Mouse (Mus musculus): ENCODE data around the gene Atg2a.

Atg2a gene

GRCm38 (mm10) chr19:6241274-6242107 lies at the start of gene Atg2a:
Gene Atg2a (plus strand): TSS chr19:6241668.
- DNase-seq = peak; percentile 98 to 99

GRCm38 (mm10) chr19:6204265-6204664 lies 37.2 kb upstream of the Atg2a start:
- no peak for DNase-seq

- DNase-seq = no peak
Measured at GRCm38 (mm10) chr19:6206716-6207115, 34.8 kb upstream of the Atg2a start.

GRCm38 (mm10) chr19:6216046-6216705 lies 25.3 kb upstream of the Atg2a start:
- DNase-seq = no peak

GRCm38 (mm10) chr19:6218606-6219005 lies 22.9 kb upstream of the Atg2a start:
- DNase-seq = no peak

GRCm38 (mm10) chr19:6226135-6226534 lies 15.3 kb upstream of the Atg2a start, which contains the start of gene Gpha2:
Gene Gpha2 (plus strand): TSS chr19:6226380.
- peak; percentile 54 to 66 for DNase-seq

GRCm38 (mm10) chr19:6226763-6227162 lies 14.7 kb upstream of the Atg2a start:
- DNase-seq = no peak

- no peak for DNase-seq
Measured at GRCm38 (mm10) chr19:6227864-6228263, 13.6 kb upstream of the Atg2a start.

GRCm38 (mm10) chr19:6230411-6230810 lies 11.1 kb upstream of the Atg2a start:
- DNase-seq = no peak

GRCm38 (mm10) chr19:6231036-6231435 lies 10.4 kb upstream of the Atg2a start:
- no peak for DNase-seq

- peak; percentile 49 to 70 for DNase-seq
Measured at GRCm38 (mm10) chr19:6233647-6234046, 7.8 kb upstream of the Atg2a start.

GRCm38 (mm10) chr19:6234337-6235083 lies 7.0 kb upstream of the Atg2a start:
- DNase-seq = peak in 1 of 2 experiments; percentile 31

- peak; percentile 94 to 97 for DNase-seq
Measured at GRCm38 (mm10) chr19:6235084-6236052, 6.1 kb upstream of the Atg2a start, which contains the start of gene Ppp2r5b. Gene Ppp2r5b (minus strand): TSS chr19:6235872.

GRCm38 (mm10) chr19:6236053-6236441 lies 5.4 kb upstream of the Atg2a start:
- peak; percentile 92 to 95 for DNase-seq

GRCm38 (mm10) chr19:6236842-6237241 lies 4.6 kb upstream of the Atg2a start:
- DNase-seq = no peak

GRCm38 (mm10) chr19:6238740-6239139 lies 2.7 kb upstream of the Atg2a start:
- DNase-seq = no peak

GRCm38 (mm10) chr19:6240136-6240535 lies 1.3 kb upstream of the Atg2a start:
- DNase-seq = no peak

- no peak for DNase-seq
Measured at GRCm38 (mm10) chr19:6240725-6241124, 743 bp upstream of the Atg2a start.

- DNase-seq = peak; percentile 53 to 70
Measured at GRCm38 (mm10) chr19:6242281-6242680, 813 bp downstream of the Atg2a start.

GRCm38 (mm10) chr19:6243226-6243625 lies 1.8 kb downstream of the Atg2a start:
- DNase-seq = no peak

- DNase-seq = no peak
Measured at GRCm38 (mm10) chr19:6245806-6246205, 4.3 kb downstream of the Atg2a start.
